Mouse (Mus musculus) forebrain, embryonic 14.5 days (tissue): Measurements from ENCODE around the gene Slc38a8. TPM values are rescaled to one million over a fixed set of nuclear protein-coding genes. Genes with fewer than 3 reads are reported as not detected.

Experiments used
- ATAC-seq: fragments of 200-750 bp; cut with Nextera tagmentation; 2 replicates; pipeline ENCODE4 v1.8.0; 2017; ENCODE audit warnings: mild to moderate bottlenecking, moderate library complexity
- DNase-seq: peaks from one replicate; pipeline ENCODE4 v3.0.0-alpha.2; 2015; ENCODE audit warnings: low spot score
- H3K27ac ChIP-seq: fragments of 300-500 bp; sonication (generic); 2 replicates; pipeline ENCODE4 v1.5.1; 2014; ENCODE audit warnings: low read depth, mild to moderate bottlenecking, control low read depth, low read length, moderate library complexity
- H3K27me3 ChIP-seq: fragments of 300-500 bp; sonication (generic); replicated peaks from 2 replicates; pipeline ENCODE4 v1.6.1; 2014; ENCODE audit warnings: low read length, control low read depth, mixed read lengths; ENCODE audit not compliant: control insufficient read depth, insufficient read depth
- H3K36me3 ChIP-seq: fragments of 300-500 bp; sonication (generic); 2 replicates; pipeline ENCODE4 v1.6.1; 2014; ENCODE audit warnings: low read length, control low read depth; ENCODE audit not compliant: control insufficient read depth, insufficient read depth
- H3K4me1 ChIP-seq: fragments of 300-500 bp; sonication (generic); 2 replicates; pipeline ENCODE4 v1.6.1; 2014; ENCODE audit warnings: antibody characterized with exemption, low read length, control low read depth; ENCODE audit not compliant: control insufficient read depth, insufficient read depth
- H3K4me2 ChIP-seq: fragments of 300-500 bp; sonication (generic); 2 replicates; pipeline ENCODE4 v1.6.1; 2014; ENCODE audit warnings: mild to moderate bottlenecking, control low read depth, low read length
- H3K4me3 ChIP-seq: fragments of 300-500 bp; sonication (generic); 2 replicates; pipeline ENCODE4 v1.5.1; 2014; ENCODE audit warnings: low read depth, low read length, control low read depth
- H3K9ac ChIP-seq: fragments of 300-500 bp; sonication (generic); 2 replicates; pipeline ENCODE4 v1.6.1; 2014; ENCODE audit warnings: mild to moderate bottlenecking, low read length, control low read depth, moderate library complexity
- H3K9me3 ChIP-seq: fragments of 300-500 bp; sonication (generic); replicated peaks from 2 replicates; pipeline ENCODE4 v1.6.1; 2016; ENCODE audit warnings: low read length, control low read depth, mixed read lengths; ENCODE audit not compliant: control insufficient read depth
- WGBS: fragments of 180-500 bp; shearing (Covaris S2); extraction: QIAGEN DNeasy Blood & Tissue Kit; methylation state at CpG from one replicate; pipeline ENCODE4 v1.1.7; 2014; 5-methylcytosine and 5-hydroxymethylcytosine counted together
- polyA plus RNA-seq: library from polyadenylated mRNA; unstranded; fragments of >200 nt; fragmentation: Nextera tagmentation; extraction: Ambion mirVana; gene quantifications from 2 replicates; pipeline ENCODE4 v1.2.1, GENCODE M21; 2014

The Slc38a8 gene
- polyA plus RNA-seq, 1 experiment from 2014 or later = not detected

DNA sequence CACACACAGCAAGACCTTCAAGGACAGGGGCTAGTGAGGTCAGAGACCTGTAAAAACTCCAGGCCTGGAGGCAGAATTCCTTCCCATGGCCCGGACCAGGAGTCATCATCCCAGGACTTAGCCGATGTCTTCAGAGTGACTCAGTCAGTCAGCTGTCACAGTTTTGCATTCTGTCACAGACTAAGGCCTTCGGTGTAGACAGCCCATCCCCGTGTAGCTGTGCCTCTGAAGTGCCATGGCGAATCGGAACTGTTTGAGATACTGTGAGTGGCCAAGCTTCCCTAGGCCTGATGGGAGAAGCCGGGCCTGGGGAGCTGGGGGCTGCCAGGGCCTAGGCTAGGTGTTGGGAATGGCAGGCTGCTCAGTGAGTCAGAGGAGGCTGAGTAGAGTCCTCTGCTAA lies 70.8 kb downstream of the Slc38a8 start:
- no peaks in the 10 kb centered on the region for H3K27me3 ChIP-seq
- DNase-seq (no peak), ATAC-seq (no peak)
- WGBS = 87% methylated on average over 7 of the region's 7 CpGs
- no peak overlapping the region for H3K9ac ChIP-seq
- H3K36me3 ChIP-seq = no peaks in the 10 kb centered on the region
- no peak overlapping the region for H3K27ac ChIP-seq
- no peak overlapping the region for H3K4me3 ChIP-seq
- H3K4me2 ChIP-seq = no peak overlapping the region
- no peaks in the 10 kb centered on the region for H3K4me1 ChIP-seq
- no peaks in the 10 kb centered on the region for H3K9me3 ChIP-seq

DNA sequence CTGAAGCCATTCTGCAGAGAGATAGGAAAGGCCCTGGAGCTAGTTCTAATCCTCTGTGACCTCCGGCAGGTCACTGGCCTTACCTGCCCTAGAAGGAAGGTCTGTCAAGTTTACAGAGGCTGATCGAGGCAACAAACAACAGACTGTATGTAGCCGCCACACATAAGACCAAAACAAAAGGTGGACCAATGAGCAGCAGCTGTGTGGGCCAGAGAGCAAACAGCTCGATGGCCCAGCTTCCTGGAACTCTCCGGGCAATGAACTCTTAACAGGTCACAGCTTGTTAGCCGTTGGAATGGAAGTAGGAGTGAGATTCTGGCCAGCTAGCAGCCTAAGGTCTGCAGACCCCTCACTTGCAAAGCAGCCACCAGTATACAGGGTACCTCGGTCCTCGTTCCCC lies 71.2 kb downstream of the Slc38a8 start:
- no peaks in the 10 kb centered on the region for H3K36me3 ChIP-seq
- H3K27ac ChIP-seq = no peak overlapping the region
- H3K27me3 ChIP-seq = no peaks in the 10 kb centered on the region
- no peaks in the 10 kb centered on the region for H3K4me1 ChIP-seq
- H3K9me3 ChIP-seq = no peaks in the 10 kb centered on the region
- 88% methylated on average over 8 of the region's 8 CpGs for WGBS
- no peak overlapping the region for H3K4me2 ChIP-seq
- H3K4me3 ChIP-seq = no peak overlapping the region
- DNase-seq = no peak
- ATAC-seq = no peak
- H3K9ac ChIP-seq = no peak overlapping the region

Other genes with a start within 250 kb of the Slc38a8 start
- gene Hsbp1, start 157.2 kb downstream of the Slc38a8 start, polyA plus RNA-seq = 593 and 648 TPM in 2 replicates
- 12.3 and 16.6 TPM in 2 replicates for gene Mlycd, start 106.8 kb downstream of the Slc38a8 start, polyA plus RNA-seq
- 0.15 and 0.28 TPM in 2 replicates for gene Osgin1, start 67.6 kb downstream of the Slc38a8 start, polyA plus RNA-seq
- gene Necab2, start 55.0 kb downstream of the Slc38a8 start, polyA plus RNA-seq = 16.9 and 19.5 TPM in 2 replicates
- gene Mbtps1, start 57.0 kb upstream of the Slc38a8 start, polyA plus RNA-seq = 50.0 and 58.4 TPM in 2 replicates
- gene Hsdl1, start 73.5 kb upstream of the Slc38a8 start, polyA plus RNA-seq = 183 and 202 TPM in 2 replicates
- 0.39 and 0.40 TPM in 2 replicates for gene Dnaaf1, start 73.5 kb upstream of the Slc38a8 start, polyA plus RNA-seq
- 13.7 and 15.5 TPM in 2 replicates for gene Taf1c, start 103.5 kb upstream of the Slc38a8 start, polyA plus RNA-seq
- 0.09 TPM in 1 of 2 replicates, not detected in the other for gene Adad2, start 111.0 kb upstream of the Slc38a8 start, polyA plus RNA-seq
- 0.20 and 0.21 TPM in 2 replicates for gene Kcng4, start 134.0 kb upstream of the Slc38a8 start, polyA plus RNA-seq
- gene Wfdc1, start 164.7 kb upstream of the Slc38a8 start, polyA plus RNA-seq = 3.7 and 4.5 TPM in 2 replicates
- 0.05 TPM in 1 of 2 replicates, not detected in the other for gene Atp2c2, start 198.3 kb upstream of the Slc38a8 start, polyA plus RNA-seq